Mouse (Mus musculus) liver, postnatal 0 days (tissue): ENCODE measurements around the gene Mipol1. TPM values are rescaled to one million over a fixed set of nuclear protein-coding genes. Genes with fewer than 3 reads are reported as not detected.

ENCODE experiments used
- ATAC-seq: fragments of 200-750 bp; cut with Nextera tagmentation; 2 replicates; pipeline ENCODE4 v1.8.0; 2017; ENCODE audit warnings: mild to moderate bottlenecking, moderate library complexity
- DNase-seq: peaks from one replicate; pipeline ENCODE4 v3.0.0-alpha.2; 2016
- H3K27ac ChIP-seq: fragments of 300-500 bp; sonication (generic); 2 replicates; pipeline ENCODE4 v1.5.1; 2014; ENCODE audit warnings: antibody characterized with exemption, moderate library complexity, mild to moderate bottlenecking, low read depth
- H3K27me3 ChIP-seq: fragments of 300-500 bp; sonication (generic); 2 replicates; pipeline ENCODE4 v1.6.1; 2014; ENCODE audit warnings: low read length, control low read depth, mixed read lengths; ENCODE audit not compliant: insufficient read depth
- H3K36me3 ChIP-seq: fragments of 300-500 bp; sonication (generic); replicated peaks from 2 replicates; pipeline ENCODE4 v1.6.1; 2014; ENCODE audit warnings: mild to moderate bottlenecking, control low read depth, low read length, moderate library complexity, mixed read lengths; ENCODE audit not compliant: insufficient read depth
- H3K4me1 ChIP-seq: fragments of 300-500 bp; sonication (generic); 2 replicates; pipeline ENCODE4 v1.6.1; 2014; ENCODE audit warnings: antibody characterized with exemption, mild to moderate bottlenecking, control low read depth; ENCODE audit not compliant: insufficient read depth
- H3K4me2 ChIP-seq: fragments of 300-500 bp; sonication (generic); 2 replicates; pipeline ENCODE4 v1.6.1; 2014; ENCODE audit warnings: low read depth, mild to moderate bottlenecking, low read length, moderate library complexity, mixed read lengths
- H3K4me3 ChIP-seq: fragments of 300-500 bp; sonication (generic); 2 replicates; pipeline ENCODE4 v1.5.1; 2014; ENCODE audit warnings: low read depth, low read length
- H3K9ac ChIP-seq: fragments of 300-500 bp; sonication (generic); replicated peaks from 2 replicates; pipeline ENCODE4 v1.6.1; 2014; ENCODE audit warnings: mild to moderate bottlenecking, moderate library complexity
- H3K9me3 ChIP-seq: fragments of 300-500 bp; sonication (generic); 2 replicates; pipeline ENCODE4 v1.6.1; 2016; ENCODE audit warnings: mild to moderate bottlenecking, control low read depth, low read length, mixed read lengths
- CTCF ChIP-seq: sonication (generic); IDR thresholded peaks from 2 replicates; pipeline ENCODE4 v1.5.1; 2016; ENCODE audit warnings: antibody characterized with exemption, low read depth
- EP300 ChIP-seq: IDR thresholded peaks from 2 replicates; pipeline ENCODE4 v1.6.1; 2016; ENCODE audit warnings: antibody characterized with exemption, low read depth, mild to moderate bottlenecking
- WGBS: fragments of 180-500 bp; shearing (Covaris S2); extraction: QIAGEN DNeasy Blood & Tissue Kit; methylation state at CpG from one replicate; pipeline ENCODE4 v1.1.7; 2014; ENCODE audit not compliant: insufficient replicate concordance; 5-methylcytosine and 5-hydroxymethylcytosine counted together
- polyA plus RNA-seq: library from polyadenylated mRNA; unstranded; fragments of >200 nt; fragmentation: Nextera tagmentation; extraction: Ambion mirVana; gene quantifications from 2 replicates; pipeline ENCODE4 v1.2.1, GENCODE M21; 2015

The Mipol1 gene
- polyA plus RNA-seq, 1 experiment from 2014 or later: 2.1 TPM

DNA sequence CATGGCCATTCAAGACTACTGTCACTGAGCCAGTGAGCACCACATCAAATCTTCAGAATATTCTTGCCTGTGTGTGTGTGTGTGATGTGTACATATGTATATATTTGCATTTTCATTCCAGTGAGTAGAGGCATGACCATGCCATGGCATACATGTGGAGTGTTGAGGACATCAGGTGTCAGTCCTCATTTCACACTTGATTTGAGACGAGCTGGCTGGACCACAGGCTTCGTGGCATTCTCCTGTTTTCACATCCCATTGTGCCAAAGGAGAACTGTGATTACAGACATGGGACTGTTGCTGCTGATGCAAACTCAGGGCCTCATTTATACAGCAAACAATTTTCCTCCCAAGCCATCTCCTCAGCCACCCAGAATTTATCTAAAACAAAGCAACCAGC lies 132.5 kb downstream of the Mipol1 start:
- ATAC-seq: no peak
- DNase-seq: no peak
- H3K9me3 ChIP-seq: no peaks in the 10 kb centered on the region
- H3K4me1 ChIP-seq: no peaks in the 10 kb centered on the region
- H3K27me3 ChIP-seq: no peaks in the 10 kb centered on the region
- no peak overlapping the region for H3K4me3 ChIP-seq
- TF ChIP-seq CTCF (no peak), EP300 (no peak)
- H3K4me2 ChIP-seq: no peak overlapping the region
- no peaks in the 10 kb centered on the region for H3K36me3 ChIP-seq
- no peak overlapping the region for H3K9ac ChIP-seq
- no peak overlapping the region for H3K27ac ChIP-seq
- WGBS: 71% methylated on average over 2 of the region's 2 CpGs

DNA sequence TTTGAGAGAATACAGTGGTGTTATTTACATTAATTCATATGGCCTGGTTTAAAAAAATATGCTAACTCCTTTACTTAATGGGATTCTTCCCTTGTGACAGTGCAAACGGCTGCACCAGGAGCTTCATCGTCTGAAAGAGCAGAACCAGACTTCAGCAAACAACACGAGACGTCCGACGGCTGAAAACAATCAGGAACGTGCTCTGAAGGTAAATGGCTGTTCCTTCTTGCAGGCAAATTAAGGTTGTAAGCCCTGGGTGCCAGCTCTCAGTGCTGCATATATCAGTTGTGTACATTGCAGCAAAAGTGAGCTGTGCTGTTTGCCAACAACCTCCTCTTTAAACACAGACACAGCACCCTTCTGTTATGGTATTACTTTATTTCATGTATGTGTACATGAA lies 133.8 kb downstream of the Mipol1 start:
- H3K4me3 ChIP-seq: no peak overlapping the region
- no peaks in the 10 kb centered on the region for H3K4me1 ChIP-seq
- TF ChIP-seq CTCF (no peak), EP300 (no peak)
- H3K27me3 ChIP-seq: no peaks in the 10 kb centered on the region
- DNase-seq: no peak
- H3K9ac ChIP-seq: no peak overlapping the region
- no peak overlapping the region for H3K4me2 ChIP-seq
- WGBS: 70% methylated on average over 7 of the region's 7 CpGs
- ATAC-seq: no peak
- H3K9me3 ChIP-seq: no peaks in the 10 kb centered on the region
- no peak overlapping the region for H3K27ac ChIP-seq
- H3K36me3 ChIP-seq: no peaks in the 10 kb centered on the region

DNA sequence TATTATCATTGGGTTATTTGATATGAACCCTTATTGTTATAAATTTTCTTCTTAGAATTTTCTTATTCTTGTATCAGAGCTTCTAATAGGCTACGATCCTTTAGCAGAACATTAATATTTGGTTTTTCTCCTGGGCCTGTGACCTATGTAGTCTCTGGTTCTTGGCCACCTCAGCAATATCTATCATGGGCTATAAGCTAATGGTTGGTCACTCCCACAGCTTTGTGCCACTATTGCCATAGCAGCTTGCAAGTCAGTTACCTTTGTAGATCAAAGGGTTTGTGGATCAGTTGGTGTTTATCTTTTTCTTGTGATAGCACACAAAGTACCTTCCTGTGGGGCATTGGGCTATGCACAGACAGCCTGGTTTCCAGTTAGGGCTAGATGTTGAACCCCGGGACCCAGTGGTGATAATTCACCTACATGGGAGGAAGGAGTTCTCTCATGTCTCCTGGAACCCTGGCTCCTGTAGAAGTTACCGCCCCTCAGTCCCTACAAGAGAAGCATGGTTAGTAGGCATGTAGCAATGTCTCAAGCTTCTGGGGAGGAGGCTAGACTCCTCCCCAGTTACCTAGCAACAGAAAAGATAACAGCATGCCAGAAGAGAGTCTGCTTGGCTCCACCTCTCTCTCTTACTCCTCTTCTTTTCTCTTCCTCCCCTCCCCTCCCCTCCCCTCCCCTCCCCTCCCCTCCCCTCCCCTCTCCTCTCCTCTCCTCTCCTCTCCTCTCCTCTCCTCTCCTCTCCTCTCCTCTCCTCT lies 141.7 kb downstream of the Mipol1 start:
- no peaks in the 10 kb centered on the region for H3K9me3 ChIP-seq
- no peak overlapping the region for H3K27ac ChIP-seq
- 73% methylated on average over 3 of the region's 3 CpGs for WGBS
- ATAC-seq (no peak), DNase-seq (no peak)
- TF ChIP-seq EP300 (no peak), CTCF (no peak)
- no peaks in the 10 kb centered on the region for H3K27me3 ChIP-seq
- H3K9ac ChIP-seq: no peak overlapping the region
- no peaks in the 10 kb centered on the region for H3K4me1 ChIP-seq
- H3K4me3 ChIP-seq: no peak overlapping the region
- H3K4me2 ChIP-seq: no peak overlapping the region
- no peaks in the 10 kb centered on the region for H3K36me3 ChIP-seq

DNA sequence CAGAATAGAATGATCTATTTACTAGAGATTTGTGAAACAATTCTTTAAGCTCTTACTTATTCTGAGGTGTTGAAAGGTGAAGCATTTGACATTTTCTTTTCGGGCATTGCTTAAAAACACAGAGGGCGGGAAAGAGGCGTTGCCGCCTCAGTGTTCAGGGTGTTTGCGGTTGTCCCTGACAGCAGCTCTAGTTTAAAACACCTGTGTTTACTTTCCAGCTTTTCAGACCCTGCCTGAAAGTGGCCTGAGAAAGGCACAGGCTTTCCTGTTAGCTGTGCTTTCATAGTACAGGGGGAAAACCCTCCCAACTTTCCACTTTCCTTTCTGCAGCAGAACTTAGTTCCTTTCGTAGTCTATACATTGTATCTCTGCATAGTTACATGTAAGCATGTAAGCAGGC lies 152.6 kb downstream of the Mipol1 start:
- H3K36me3 ChIP-seq: no peaks in the 10 kb centered on the region
- no peaks in the 10 kb centered on the region for H3K9me3 ChIP-seq
- no peaks in the 10 kb centered on the region for H3K27me3 ChIP-seq
- no peak overlapping the region for H3K4me3 ChIP-seq
- no peak overlapping the region for H3K4me2 ChIP-seq
- DNase-seq: no peak
- no peak for TF ChIP-seq CTCF
- no peak for TF ChIP-seq EP300
- H3K4me1 ChIP-seq: no peaks in the 10 kb centered on the region
- no peak overlapping the region for H3K27ac ChIP-seq
- no peak overlapping the region for H3K9ac ChIP-seq
- ATAC-seq: no peak
- 50% methylated on average over 6 of the region's 6 CpGs for WGBS

DNA sequence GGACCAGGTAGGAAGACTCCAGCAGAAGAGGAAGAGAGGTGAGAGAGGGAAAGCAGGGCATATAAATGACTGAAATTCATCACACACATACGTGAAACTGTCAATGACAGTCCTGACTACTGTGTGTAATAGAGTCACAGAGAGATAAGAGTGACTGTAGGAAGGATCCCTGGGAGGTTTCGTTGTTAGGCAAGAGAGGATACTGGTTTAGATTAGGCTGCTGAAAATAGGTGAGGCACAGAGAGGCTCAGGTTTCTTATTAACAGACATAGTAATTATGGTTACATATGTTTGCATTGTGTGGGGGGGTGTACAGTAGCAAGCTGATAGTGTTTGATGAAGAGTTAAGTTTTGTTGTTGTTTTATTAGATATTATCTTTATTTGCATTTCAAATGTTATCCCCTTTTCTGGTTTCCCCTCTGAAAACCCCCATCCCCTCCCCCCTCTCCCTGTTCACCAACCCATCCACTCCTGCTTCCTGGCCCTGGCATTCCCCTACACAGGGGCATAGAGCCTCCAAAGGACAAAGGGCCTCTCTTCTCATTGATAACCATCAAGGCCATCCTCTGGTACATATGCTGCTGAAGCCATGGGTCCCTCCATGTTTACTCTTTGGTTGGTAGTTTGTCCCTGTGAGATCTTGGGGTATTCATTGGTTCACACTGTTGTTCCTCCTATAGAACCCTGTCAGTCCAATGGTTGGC lies 157.5 kb downstream of the Mipol1 start:
- H3K4me1 ChIP-seq: no peaks in the 10 kb centered on the region
- 66% methylated on average over 2 of the region's 2 CpGs for WGBS
- TF ChIP-seq EP300: no peak
- no peak for TF ChIP-seq CTCF

DNA sequence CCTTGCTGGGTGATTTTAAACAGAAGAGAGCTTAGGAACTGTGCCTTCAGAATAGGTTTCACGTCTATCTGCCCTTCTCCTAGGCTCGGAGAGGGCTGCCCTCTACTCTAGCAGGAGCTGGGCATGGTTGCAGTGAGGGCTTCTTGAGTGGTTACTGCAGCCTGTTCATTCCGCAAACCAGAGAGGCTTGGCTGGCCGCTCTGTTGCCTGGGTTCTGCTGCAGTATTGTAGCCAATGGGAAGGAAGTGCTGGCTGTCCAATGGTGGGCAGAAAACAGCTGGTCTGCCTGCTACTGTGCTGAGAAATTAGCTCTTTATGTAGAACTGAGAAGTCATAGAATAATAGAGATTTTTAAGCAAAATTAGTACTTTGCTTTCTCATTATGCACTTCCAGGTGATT lies 169.3 kb downstream of the Mipol1 start:
- Histone ChIP-seq H3K36me3 (no peaks in the 10 kb centered on the region), H3K4me1 (no peaks in the 10 kb centered on the region), H3K9me3 (no peaks in the 10 kb centered on the region), H3K27ac (peak overlapping the region; percentile 44; the same call in 1 of the 2 replicates), H3K4me3 (no peak overlapping the region), H3K4me2 (peak overlapping the region; percentile 50), H3K9ac (0 out of 2 replicates have a peak overlapping the region, but pooled peaks have one; percentile 34), H3K27me3 (no peaks in the 10 kb centered on the region)
- peak; percentile 15 for DNase-seq
- no peak for TF ChIP-seq EP300
- no peak for TF ChIP-seq CTCF
- 55% methylated on average over 4 of the region's 4 CpGs for WGBS
- ATAC-seq: no peak

More for the DNA sequence above, 157.5 kb downstream of the Mipol1 start:
- DNase-seq: no peak
- Histone ChIP-seq H3K4me2 (no peak overlapping the region), H3K27ac (no peak overlapping the region), H3K9ac (no peak overlapping the region), H3K27me3 (no peaks in the 10 kb centered on the region), H3K36me3 (no peaks in the 10 kb centered on the region), H3K9me3 (no peaks in the 10 kb centered on the region), H3K4me3 (no peak overlapping the region)
- ATAC-seq: no peak
